Mouse (Mus musculus): ENCODE data around the gene Zbtb20.

The Zbtb20 gene

DNA sequence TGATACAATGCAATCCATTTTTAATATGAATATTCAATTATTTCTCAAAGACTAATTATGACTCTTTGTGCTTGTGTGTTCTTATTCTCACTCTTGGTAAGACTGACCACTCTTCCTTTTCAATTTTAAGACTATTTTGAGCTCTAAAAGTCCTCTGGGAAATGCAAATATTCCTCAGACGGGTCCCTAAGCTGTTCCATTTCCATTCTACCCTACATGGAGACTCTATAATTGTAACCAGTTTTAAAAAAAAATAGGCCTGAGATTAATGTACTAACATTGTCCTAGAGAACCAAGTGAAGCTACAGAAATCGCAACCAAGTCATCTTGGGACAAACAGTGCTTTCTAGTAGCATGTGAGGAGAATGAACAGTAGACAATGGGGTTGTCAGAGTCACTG is 777.6 kb downstream of the Zbtb20 start:
- no peak for DNase-seq (ENCODE audit: low spot score)

DNA sequence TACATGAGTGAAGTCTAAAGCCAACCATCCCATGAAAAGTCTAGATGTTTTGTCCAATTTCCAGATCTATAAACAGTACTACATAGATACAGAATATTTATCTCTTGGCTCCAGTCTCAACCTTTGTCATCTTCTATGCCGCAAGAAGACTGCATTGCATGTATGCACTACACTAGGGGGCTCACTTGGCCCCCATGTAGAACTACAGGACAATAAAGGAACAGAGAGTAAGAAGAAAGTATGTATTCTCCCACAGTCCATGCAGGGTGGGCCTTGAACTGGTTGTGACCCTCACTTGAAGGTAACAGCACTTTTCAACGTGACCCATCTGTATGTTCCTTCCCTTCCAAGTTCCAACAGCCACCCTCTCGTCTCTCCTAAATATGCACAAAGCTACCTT is 778.6 kb downstream of the Zbtb20 start:
- no peak for DNase-seq (ENCODE audit: low spot score)

DNA sequence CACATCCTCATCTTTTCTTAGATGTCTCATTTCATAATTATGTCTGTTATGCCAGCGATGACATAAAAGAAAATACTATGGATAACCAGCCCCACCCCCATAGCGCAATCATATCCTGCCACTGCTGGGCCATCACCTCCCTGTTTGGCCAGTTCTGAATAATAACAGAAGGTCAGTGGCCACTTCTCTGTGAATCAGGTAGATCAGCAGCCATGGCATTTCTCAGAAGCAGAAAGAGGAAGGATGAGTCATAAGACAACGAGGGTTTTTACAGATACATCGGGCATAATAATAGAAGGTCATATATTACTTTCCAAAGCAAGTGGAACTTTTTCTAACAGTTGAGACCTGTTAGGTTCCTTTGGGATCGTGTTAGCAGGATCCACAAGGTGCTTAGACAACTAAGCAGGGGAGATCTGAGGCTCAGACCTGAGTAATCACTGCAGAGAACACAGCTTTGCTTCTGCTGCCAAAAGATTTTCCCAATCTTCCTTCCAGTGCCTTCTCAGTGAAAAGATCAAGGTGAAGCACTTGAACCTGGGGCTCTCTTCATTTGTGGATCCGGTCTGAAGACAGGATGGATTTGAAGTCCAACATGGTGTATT is 779.6 kb downstream of the Zbtb20 start:
- DNase-seq (ENCODE audit: low spot score): no peak

DNA sequence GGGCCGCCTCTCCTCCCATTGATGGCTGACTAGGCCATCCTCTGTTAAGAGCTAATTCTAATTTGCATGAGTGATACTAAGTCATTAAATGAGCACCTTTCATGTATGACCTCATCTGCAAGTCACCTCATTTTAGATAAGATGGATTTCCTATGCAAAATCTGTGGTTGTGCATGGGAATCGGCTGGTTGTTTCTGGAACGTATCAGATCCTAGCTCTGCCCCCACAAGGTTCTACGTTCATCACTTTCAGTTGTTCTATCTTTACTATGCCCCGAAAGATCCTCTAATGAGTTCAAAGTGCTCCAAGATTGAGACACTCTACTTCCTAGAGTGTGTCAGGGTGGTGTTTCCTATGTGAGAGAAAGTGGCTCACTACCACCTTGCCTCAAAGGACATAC is 785.9 kb downstream of the Zbtb20 start:
- no peak for DNase-seq (ENCODE audit: low spot score)

DNA sequence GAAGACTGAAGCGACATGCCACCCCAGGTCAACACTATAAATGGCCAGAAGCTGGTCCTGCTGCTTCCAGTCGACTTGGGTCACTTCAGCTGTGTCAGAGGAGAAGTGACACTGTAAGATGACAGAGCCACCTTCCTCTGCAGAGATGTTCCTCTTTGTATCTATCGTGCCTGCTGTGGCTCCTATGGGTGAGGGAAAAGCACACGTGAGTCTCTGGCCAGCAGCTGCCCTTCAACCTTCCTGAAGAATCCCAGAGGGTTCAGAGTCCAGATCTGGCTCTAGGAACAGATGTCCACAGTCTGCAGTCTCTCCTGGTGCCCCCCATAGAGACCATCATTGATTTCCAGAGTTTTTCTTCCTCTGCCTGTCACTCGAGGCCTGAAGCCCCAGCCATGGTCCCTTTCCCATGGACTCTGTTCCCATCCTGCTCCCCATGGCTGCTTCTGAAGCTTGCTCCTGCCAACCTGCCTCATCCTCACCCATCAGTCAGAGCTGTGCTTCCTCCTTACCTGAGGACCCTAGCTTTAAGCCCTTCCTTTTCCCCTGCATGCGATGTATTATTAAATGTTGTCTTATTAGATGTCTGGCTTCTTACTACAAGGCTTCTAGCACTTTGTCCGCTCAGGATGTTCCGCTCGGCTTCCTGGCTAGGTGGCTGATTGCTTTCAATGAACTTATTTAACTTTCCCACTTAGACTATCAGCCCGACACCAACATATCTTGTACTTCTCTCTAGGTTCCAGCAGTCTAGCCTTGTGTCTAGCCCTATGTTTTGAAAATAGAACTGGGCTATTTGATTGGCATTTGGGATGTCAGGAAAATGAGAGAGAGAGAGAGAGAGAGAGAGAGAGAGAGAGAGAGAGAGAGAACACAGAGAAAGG is 786.7 kb downstream of the Zbtb20 start:
- no peak for DNase-seq (ENCODE audit: low spot score)

DNA sequence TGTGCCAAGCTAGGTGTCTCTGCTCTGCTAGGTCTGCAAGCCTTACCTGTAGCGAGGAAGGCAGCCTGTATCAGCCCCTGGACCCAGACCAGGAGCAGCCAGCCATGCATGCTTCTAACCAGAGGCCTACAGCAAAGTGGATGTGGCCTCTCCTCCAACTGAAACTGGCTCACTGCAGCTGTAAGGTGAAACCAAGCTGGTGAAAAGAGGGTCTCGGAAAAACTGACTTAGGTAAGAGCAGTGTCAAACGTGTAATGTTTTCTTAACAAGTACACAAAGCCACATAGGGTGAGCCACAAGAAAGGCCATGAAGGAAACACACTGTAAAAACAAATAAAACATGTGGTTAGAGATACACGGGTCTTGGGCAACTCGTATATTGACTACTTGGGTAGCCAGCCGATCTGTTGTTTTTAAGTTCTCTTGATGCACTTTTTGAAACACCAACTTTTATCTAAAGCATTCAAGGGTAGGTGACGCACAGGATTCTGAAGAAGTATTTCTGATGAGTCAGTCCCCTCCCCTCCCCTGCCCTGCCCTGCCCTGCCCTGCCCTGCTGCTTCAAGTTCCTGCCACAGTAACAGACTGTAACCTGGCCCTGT is 788.4 kb downstream of the Zbtb20 start, which contains the start of gene Tigit:
Gene Tigit (minus strand): TSS at position 169 of the 602 bp plus-strand sequence.
- no peak for DNase-seq (ENCODE audit: low spot score)

DNA sequence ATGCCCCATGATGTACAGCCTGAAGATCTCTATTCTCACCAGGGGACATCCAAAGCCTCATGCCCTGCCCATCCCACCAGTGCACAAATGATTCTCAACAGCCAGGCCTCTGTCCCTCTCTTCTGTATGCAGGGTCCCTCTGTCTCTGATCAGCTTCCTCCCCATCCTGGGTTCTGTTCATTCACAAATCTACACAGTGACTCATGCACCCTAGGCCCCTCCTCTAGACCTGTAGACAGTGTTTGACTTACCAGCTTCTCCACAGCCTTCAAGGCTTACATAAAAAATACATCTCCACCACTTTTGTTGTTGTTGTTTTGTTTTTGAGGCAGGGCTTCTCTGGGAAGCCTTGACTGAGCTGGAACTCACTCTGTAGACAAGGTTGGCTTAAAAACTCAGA is 789.2 kb downstream of the Zbtb20 start:
- no peak for DNase-seq (ENCODE audit: low spot score)

DNA sequence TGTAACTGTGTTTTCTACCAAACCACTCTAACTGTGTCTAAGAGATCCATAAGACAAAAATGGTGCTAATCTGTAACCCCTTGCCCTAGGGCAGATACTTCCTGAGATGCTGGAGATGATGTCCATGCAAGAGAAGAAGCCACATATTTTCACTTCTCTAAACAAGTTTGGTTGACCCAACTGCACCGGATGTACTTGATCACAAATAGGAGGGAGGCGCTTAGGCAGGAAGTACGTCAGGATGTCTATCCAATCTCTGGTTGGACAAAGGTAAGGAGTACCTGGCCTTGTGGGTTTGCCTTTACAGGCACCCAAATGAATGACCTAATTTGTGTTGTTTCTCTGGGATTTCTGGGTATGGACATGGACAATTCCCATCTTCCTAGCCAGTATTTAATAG is 792.6 kb downstream of the Zbtb20 start:
- DNase-seq (ENCODE audit: low spot score): no peak

DNA sequence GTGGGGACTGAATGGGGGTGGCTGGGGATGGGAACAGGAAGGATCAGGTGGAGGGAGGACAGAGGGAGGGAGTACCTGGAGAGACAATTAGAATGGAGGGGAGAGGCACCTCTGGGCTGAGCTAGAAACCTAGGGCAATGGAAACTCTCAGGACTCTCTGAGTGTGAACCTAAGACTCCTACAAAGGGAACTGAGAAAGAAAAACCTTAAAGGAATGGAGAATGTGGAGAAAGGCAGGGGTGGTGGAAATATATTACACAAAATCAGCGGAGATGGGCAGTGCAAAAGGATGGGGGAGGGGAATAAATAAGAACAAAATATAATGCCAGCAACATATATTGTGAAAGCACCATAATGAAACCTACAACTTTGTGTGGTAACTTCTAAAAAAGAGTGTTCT is 796.3 kb downstream of the Zbtb20 start:
- DNase-seq (ENCODE audit: low spot score): no peak

DNA sequence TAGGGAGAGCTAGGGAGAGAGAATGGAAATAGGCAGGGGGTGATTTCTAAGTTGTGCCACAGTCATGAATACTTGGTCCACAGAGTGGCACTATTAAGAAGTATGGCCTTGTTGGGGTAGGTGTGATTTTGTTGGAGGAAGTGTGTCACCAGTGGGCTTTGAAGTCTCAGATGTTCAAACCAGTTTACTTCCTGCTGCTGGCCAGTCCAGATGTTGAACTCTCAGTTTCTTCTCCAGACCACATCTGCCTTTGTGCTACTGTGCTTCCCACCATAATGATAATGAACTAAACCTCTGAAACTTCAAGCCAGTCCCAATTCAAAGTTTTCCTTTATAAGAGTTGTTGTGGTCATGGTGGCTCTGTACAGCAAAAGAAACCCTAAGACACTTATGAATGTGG is 797.0 kb downstream of the Zbtb20 start:
- DNase-seq (ENCODE audit: low spot score): no peak

DNA sequence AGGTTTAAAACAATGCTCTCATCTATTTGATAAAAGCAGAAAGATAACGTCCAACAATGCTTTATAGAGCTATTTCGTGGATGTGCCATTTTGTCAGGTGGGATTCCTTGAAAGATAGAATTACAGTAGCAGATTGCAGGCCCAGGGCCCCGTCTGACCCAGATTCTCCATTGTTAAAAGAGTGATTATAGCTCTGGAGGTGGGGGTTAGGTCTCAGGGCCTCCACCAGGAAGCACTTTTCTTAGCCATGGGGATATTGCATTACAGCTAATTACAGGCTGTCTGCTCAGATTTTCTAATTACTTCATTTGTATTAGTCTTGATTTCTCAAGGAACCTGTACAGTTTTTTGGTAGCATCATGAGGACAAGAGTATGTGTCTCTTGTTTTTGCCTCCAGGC is 798.7 kb downstream of the Zbtb20 start:
- DNase-seq (ENCODE audit: low spot score): no peak

DNA sequence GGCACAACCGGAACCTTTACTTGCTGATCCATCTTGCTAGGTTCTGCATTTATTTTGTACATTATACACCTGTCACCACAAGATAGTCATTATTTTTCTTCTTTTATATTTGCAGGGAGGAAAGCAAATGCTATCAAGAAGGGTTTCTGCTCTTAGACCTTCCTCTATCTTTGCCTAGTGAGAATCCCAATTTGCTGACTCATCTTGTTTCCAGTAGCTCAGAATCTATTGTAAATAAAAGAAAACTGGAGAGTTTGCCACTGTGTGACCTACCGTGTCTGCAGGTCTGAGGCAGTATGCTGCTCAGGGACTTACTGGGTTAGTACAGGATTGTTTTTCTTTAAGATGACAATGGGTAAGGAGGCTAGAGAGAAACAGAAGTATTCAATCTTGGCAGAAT is 812.3 kb downstream of the Zbtb20 start:
- no peak for DNase-seq (ENCODE audit: low spot score)

DNA sequence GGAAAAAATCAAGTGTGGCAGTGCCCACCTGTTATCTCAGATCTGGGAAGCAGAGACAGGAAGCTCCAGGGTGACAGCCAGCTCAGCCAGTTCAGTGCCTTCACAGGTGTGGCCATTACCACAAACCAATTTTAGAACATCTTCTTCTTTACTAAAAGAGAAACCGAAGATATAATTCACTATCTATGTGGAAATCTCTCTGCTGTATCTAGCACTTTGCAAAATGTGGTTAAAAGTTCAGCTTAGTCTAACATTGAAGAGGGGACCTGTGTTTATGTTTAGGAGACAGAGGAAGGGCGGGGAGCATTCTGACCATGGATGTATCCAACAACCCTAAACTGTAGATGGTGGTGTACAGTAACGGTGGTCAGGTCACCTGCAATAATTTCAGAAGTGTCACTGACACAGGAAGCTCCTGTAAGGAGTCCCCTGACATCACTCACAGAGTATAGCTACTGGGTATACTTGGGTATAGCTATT is 814.6 kb downstream of the Zbtb20 start:
- no peak for DNase-seq (ENCODE audit: low spot score)

DNA sequence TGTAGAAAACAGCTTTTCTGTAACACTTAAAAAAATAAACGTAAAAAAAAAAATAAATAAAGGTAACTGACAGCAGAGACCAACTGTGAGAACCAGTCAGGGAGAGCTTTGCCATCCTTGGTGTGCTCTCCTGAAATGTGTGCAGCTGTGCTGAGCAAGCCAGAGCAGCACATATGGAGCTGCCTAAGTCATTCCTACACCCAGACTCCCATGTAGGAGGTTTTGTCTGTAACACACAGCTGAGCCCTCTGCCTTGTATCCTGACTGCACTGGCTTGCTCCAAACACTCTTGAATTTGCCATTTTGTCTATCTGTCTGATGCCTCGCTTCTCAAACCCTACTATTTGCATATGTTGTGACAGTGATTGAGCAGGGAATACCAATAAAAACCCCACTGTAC is 815.2 kb downstream of the Zbtb20 start:
- DNase-seq (ENCODE audit: low spot score): no peak

DNA sequence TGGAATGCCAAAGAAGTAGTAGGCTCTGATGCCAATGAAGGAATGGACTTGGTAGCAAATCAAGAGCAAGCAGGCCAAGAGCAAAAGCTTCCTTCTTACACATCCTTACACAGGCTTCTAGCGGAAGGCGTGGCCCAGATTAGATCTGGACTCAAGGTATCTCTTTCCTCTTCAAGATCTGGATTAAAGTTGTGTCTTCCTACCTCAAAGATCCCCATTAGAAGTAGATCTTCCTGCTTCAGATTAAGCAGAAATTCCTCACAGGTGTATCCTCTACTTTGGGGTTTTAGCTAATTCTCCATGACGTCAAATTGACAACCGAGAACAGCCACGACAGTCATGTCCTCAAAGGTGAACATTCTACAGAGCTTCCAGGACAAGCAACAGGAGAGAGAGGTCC is 816.1 kb downstream of the Zbtb20 start:
- DNase-seq (ENCODE audit: low spot score): no peak

All from c-Kit-positive CD71-positive TER-119-positive erythroid progenitor cells, embryonic 14.5 days (primary cell).